Mouse (Mus musculus) central nervous system, embryonic 11.5 days (tissue): ENCODE results near the gene Vav1. TPM values are rescaled to one million over a fixed set of nuclear protein-coding genes. Genes with fewer than 3 reads are reported as not detected.

ENCODE experiments used
- polyA plus RNA-seq: library from polyadenylated mRNA; depleted of rRNA; stranded (reverse); fragments of >200 nt; gene quantifications from 2 replicates; pipeline ENCODE4 v1.2.3, GENCODE M21; 2012; rRNA removed

The Vav1 gene
- 1.7 and 2.3 TPM in 2 replicates for polyA plus RNA-seq

DNA sequence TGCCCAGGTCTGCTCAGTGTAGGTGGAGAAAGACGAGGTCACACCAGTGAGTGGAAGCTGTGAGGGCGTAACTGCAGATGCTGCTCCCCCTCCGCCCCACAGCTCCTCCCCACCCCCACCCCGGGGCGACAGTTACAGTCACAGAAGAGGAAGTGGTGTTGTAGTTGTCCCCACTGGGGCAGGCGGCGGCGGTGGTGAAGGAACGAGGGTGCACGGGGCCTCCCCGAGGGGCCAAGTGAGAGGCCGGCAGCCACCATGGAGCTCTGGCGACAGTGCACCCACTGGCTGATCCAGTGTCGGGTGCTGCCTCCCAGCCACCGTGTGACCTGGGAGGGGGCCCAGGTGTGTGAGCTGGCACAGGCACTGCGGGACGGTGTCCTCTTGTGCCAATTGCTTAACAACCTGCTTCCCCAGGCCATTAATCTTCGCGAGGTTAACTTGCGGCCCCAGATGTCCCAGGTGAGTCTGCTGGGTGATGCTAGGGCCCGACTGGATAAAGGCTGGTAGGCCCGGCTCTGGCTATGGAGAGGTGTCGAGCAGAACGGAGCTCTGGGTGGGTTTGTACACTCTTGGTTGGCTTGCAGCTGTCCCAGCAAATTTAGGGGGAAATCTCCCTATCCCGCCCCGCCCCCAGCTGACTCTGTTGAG lies at the start of gene Vav1:
Gene Vav1, plus strand, starts transcription at position 158 of the 648 bp plus-strand sequence.

DNA sequence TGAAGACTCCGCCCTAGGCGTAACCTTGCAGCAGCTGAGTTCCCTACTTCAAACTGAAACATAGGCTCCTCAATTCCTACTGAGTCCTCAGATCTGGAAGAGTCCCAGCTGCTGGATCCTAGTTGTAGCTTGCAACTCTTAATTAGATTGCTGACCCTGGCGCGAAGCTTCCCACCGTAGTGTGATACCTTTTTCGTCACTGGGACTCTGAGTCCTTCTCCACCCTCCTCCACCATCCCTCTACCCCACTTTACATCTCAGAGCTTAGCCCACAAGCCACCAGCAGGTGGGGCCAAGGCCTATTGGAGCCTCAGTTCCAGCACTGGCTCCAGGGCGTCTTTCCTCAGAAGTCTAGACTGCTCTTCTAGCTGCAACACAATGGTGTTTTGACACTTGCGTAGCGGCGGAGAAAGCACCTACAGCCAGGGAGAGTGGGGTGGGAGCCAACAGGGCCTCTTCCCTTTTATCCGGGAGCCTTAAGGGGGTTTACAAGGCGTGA lies 30.6 kb upstream of the Vav1 start, which contains the start of gene Gpr108:
Gene Gpr108, minus strand, starts transcription at position 246 of the 499 bp plus-strand sequence.

DNA sequence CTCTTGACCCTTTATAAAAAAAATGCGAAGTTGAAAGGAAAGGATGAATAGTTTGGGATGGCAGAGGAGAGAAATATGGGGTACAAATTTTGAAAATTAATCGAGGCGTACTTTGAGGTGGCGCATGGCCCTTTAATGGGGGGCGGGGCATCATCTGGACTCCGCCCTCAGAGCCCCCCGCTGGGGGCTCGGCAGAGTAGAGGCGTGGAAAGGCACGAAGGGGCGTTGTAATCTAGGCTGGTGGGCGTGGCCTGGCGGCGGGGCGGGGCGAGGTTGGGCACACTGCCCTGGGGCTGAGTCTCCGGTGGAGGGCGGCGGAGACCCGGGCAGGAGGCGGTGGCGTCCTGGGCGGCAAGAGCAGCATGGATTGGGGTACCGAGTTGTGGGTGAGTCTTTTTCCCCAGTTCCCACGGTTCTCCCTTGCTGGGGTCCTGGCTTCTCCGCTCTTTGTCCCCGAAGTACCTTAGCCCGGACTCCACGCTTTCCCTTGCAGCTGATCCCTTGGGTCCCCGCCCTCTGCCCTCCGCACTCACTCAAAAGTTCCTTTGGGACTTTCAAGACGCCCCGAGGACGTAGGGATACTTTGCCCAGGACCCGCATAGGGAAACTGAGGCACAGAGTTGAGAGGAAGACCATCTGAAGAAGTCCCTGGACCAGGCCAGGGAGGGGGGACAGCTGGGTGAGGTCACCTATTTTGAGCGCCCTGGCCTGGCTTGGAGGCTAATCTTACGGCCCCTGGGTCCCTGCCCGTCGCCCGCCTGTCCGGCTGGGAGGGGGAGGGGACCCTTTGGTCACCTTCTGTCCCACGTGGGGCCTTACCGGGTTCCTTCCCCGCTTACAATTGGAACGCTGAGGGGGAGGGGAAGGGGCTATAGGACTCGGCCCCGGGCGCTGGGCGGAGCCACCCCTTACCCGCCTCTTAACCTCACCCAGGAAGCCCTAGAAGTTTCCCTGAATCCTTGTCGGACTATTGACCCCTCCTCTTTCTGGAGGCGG lies 29.4 kb upstream of the Vav1 start, which contains the start of gene Trip10:
Gene Trip10, plus strand, starts transcription at position 270 of the 996 bp plus-strand sequence.

DNA sequence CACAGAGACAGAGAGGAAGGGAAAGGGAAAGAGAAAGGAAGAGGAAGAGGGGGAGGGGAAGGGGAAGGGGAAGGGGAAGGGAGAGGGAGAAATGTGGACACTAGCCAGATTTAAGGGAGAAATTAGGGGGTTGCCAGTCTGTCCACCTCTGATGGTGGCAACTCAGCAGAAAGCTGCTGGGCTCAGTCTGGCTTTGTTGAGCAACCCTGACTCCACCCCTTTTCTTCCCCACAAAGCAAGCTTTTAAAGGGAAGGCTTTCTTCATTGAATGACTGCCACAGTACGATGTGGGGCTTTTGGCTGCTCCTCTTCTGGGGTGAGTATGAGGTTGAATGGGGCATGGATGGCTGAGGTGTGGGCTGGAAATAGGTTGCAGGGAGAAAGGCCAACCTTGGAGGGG lies 79.5 kb downstream of the Vav1 start, which contains the start of gene Adgre1:
Gene Adgre1, plus strand, starts transcription at position 251 of the 400 bp plus-strand sequence.

Other genes with a start within 250 kb of the Vav1 start
- 132 and 136 TPM in 2 replicates for gene Khsrp, start 247.6 kb upstream of the Vav1 start, polyA plus RNA-seq
- gene Slc25a41, start 237.4 kb upstream of the Vav1 start, polyA plus RNA-seq: not detected in 2 replicates
- 0.85 and 1.8 TPM in 2 replicates for gene Crb3, start 220.0 kb upstream of the Vav1 start, polyA plus RNA-seq
- 28.0 and 35.7 TPM in 2 replicates for gene Slc25a23, start 219.2 kb upstream of the Vav1 start, polyA plus RNA-seq
- gene Dennd1c, start 200.6 kb upstream of the Vav1 start, polyA plus RNA-seq: 3.9 and 5.1 TPM in 2 replicates
- gene Tubb4a, start 191.3 kb upstream of the Vav1 start, polyA plus RNA-seq: 70.7 and 72.5 TPM in 2 replicates
- 6.2 and 6.5 TPM in 2 replicates for gene Tnfsf9, start 173.8 kb upstream of the Vav1 start, polyA plus RNA-seq
- gene Cd70, start 129.3 kb upstream of the Vav1 start, polyA plus RNA-seq: 0.20 and 0.22 TPM in 2 replicates
- 0.35 TPM in 2 replicates for gene Tnfsf14, start 84.9 kb upstream of the Vav1 start, polyA plus RNA-seq
- 2.6 and 3.3 TPM in 2 replicates for gene C3, start 51.0 kb upstream of the Vav1 start, polyA plus RNA-seq
- gene Gpr108, start 30.7 kb upstream of the Vav1 start, polyA plus RNA-seq: 14.1 and 20.4 TPM in 2 replicates
- gene Trip10, start 29.6 kb upstream of the Vav1 start, polyA plus RNA-seq: 28.3 and 33.5 TPM in 2 replicates
- gene Adgre1, start 79.6 kb downstream of the Vav1 start, polyA plus RNA-seq: 3.0 and 3.5 TPM in 2 replicates